Mouse (Mus musculus): Measurements from ENCODE around the gene Gm10228. TPM values are rescaled to one million over a fixed set of nuclear protein-coding genes. Genes with fewer than 3 reads are reported as not detected.
"Not testable (repeated sequence)": the region's sequence is repeated elsewhere in the genome, so short reads cannot be mapped to it uniquely, and the experiment has no call there.

The Gm10228 gene
- not detected in 2 replicates for polyA plus RNA-seq (2016; fragmentation: Nextera tagmentation; extraction: Ambion mirVana)

DNA sequence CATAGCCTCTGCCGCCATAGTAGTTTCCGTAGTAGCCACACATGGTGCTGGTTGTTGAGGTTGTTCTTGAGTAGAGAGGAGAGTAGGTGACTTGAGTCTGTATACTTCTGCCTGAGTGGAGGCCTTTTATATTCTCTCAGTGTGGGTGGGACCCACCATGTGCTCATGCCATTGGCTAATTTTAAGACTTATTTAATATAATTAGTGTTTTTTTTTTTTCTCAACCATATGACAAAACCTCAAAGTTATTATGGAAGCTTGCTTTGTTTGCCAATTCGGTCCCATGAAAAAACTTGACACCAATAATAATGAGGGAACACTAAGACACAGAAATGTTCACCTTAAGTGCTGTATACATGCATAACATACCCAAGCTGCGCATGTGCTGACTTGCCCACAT is at the start of gene Gm10228:
Gm10228 (minus strand) TSS at position 101 of the 400 bp plus-strand sequence.
- H3K27ac ChIP-seq; ATAC-seq (ENCODE audit: low FRiP score); H3K36me3 ChIP-seq (replicated peaks); H3K9me3 ChIP-seq; H3K9ac ChIP-seq; H3K4me1 ChIP-seq; H3K4me3 ChIP-seq (replicated peaks); H3K4me2 ChIP-seq; H3K27me3 ChIP-seq: not testable (repeated sequence)
- 89% methylated on average over 2 of the region's 4 CpGs for WGBS

GRCm38 (mm10) chr16:89071041-89071440 is 29.8 kb upstream of the Gm10228 start:
- not testable (repeated sequence) for H3K9me3 ChIP-seq; H3K4me3 ChIP-seq (replicated peaks); H3K36me3 ChIP-seq (replicated peaks); H3K27me3 ChIP-seq; H3K9ac ChIP-seq; ATAC-seq (ENCODE audit: low FRiP score); H3K4me1 ChIP-seq; H3K27ac ChIP-seq; H3K4me2 ChIP-seq
- 61% methylated on average over 2 of the region's 2 CpGs for WGBS

- WGBS: no CpG with 5 or more reads among the region's 2 CpGs
- H3K36me3 ChIP-seq (replicated peaks); H3K9me3 ChIP-seq; ATAC-seq (ENCODE audit: low FRiP score); H3K27ac ChIP-seq; H3K4me1 ChIP-seq; H3K9ac ChIP-seq; H3K4me3 ChIP-seq (replicated peaks); H3K4me2 ChIP-seq; H3K27me3 ChIP-seq: not testable (repeated sequence)
Observed at GRCm38 (mm10) chr16:89063902-89064301, 22.6 kb upstream of the Gm10228 start, which contains the start of gene 1110025L11Rik. TSS of gene 1110025L11Rik (minus strand) at chr16:89064002.

GRCm38 (mm10) chr16:89047783-89048182 is 6.5 kb upstream of the Gm10228 start, which contains the start of gene Krtap6-5:
TSS of gene Krtap6-5 (minus strand) at chr16:89047883.
- H3K27me3 ChIP-seq: no peaks in the 10 kb centered on the region
- no peak within 1 kb of the TSS for H3K4me2 ChIP-seq
- no peaks in the 10 kb centered on the region for H3K36me3 ChIP-seq (replicated peaks)
- no peak within 1 kb of the TSS for H3K27ac ChIP-seq
- H3K4me1 ChIP-seq: no peaks in the 10 kb centered on the region
- no peak for ATAC-seq (ENCODE audit: low FRiP score)
- H3K9ac ChIP-seq: no peak within 1 kb of the TSS
- no peaks in the 10 kb centered on the region for H3K9me3 ChIP-seq
- WGBS: 94% methylated on average over 3 of the region's 3 CpGs
- H3K4me3 ChIP-seq (replicated peaks): no peak within 1 kb of the TSS

DNA sequence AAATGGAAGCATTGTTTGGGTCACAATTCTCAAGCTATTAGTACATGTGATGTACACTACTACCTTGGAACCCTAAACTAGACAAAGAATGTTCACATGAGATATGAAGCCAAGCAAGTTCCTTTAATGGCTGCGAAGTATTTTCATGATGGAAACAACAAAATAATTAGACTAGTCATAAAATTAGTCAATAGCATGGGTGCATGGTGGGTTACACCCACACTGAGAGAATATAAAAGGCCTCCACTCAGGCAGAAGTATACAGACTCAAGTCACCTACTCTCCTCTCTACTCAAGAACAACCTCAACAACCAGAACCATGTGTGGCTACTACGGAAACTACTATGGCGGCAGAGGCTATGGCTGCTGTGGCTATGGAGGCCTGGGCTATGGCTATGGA is 9.9 kb downstream of the Gm10228 start, which contains the start of gene Krtap6-1:
Krtap6-1 (plus strand) TSS at position 301 of the 400 bp plus-strand sequence.
- H3K36me3 ChIP-seq (replicated peaks); H3K4me1 ChIP-seq; H3K4me3 ChIP-seq (replicated peaks); H3K27me3 ChIP-seq; H3K9ac ChIP-seq; H3K9me3 ChIP-seq; ATAC-seq (ENCODE audit: low FRiP score); H3K4me2 ChIP-seq; H3K27ac ChIP-seq: not testable (repeated sequence)
- 92% methylated on average over 3 of the region's 3 CpGs for WGBS

DNA sequence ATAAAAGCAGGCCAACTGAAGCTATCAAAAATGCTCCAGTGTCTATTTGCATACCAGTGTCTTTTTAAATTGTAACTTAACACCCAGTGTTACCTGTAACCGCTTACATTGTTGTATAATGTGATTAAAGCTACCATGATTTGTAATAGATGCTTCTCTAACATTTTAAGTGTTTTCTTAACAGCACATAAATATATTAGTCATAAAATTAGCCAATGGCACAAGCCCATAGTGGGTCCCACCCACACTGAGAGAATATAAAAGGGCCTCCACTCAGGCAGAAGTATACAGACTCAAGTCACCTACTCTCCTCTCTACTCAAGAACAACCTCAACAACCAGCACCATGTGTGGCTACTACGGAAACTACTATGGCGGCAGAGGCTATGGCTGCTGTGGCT is 26.3 kb downstream of the Gm10228 start, which contains the start of gene Gm10229:
Gm10229 (plus strand) TSS at position 301 of the 400 bp plus-strand sequence.
- not testable (repeated sequence) for H3K9ac ChIP-seq; H3K4me1 ChIP-seq; H3K36me3 ChIP-seq (replicated peaks); H3K4me2 ChIP-seq; H3K9me3 ChIP-seq; ATAC-seq (ENCODE audit: low FRiP score); H3K4me3 ChIP-seq (replicated peaks); H3K27ac ChIP-seq; H3K27me3 ChIP-seq
- WGBS: 84% methylated on average over 3 of the region's 3 CpGs

- Histone ChIP-seq H3K27me3 (no peaks in the 10 kb centered on the region), H3K36me3 (replicated peaks) (no peaks in the 10 kb centered on the region), H3K4me3 (replicated peaks) (no peak overlapping the region), H3K4me1 (no peaks in the 10 kb centered on the region), H3K27ac (no peak overlapping the region), H3K9me3 (no peaks in the 10 kb centered on the region), H3K9ac (no peak overlapping the region), H3K4me2 (no peak overlapping the region)
- ATAC-seq (ENCODE audit: low FRiP score): no peak
- 97% methylated on average over 3 of the region's 3 CpGs for WGBS
Observed at GRCm38 (mm10) chr16:89013973-89014372, 27.3 kb downstream of the Gm10228 start.

DNA sequence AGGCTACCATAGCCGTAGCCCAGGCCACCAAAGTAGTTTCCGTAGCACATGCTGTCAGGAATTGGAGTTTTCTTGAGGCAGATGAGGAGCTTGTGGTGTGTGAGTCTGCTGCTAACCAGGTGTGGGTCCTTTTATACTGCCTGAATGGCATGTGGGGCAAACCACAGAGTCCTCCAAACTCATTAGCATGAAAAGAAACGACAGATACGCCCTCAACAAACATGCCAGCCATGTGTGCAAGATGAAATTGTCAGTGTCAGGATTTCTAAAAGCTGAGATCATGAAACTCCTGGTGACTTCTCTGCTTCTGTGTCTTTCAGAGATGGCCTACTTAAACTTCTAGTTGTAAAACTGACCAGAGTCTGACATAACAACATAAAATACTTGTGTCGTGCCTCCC is 30.6 kb downstream of the Gm10228 start, which contains the start of gene Krtap22-2:
Krtap22-2 (minus strand) TSS at position 101 of the 400 bp plus-strand sequence.
- no peak for ATAC-seq (ENCODE audit: low FRiP score)
- Histone ChIP-seq H3K27ac (no peak within 1 kb of the TSS), H3K4me1 (no peaks in the 10 kb centered on the region), H3K27me3 (no peaks in the 10 kb centered on the region), H3K9ac (no peak within 1 kb of the TSS), H3K9me3 (no peaks in the 10 kb centered on the region), H3K4me3 (replicated peaks) (no peak within 1 kb of the TSS), H3K36me3 (replicated peaks) (no peaks in the 10 kb centered on the region), H3K4me2 (no peak within 1 kb of the TSS)
- WGBS: 81% methylated on average over 5 of the region's 5 CpGs

Other genes with a start within 250 kb of the Gm10228 start
- gene Gm20741, start 229.3 kb downstream of the Gm10228 start, polyA plus RNA-seq (2016; fragmentation: Nextera tagmentation; extraction: Ambion mirVana): not detected in 2 replicates
- not detected in 2 replicates for gene Krtap15, start 221.3 kb downstream of the Gm10228 start, polyA plus RNA-seq (2016; fragmentation: Nextera tagmentation; extraction: Ambion mirVana)
- gene Krtap14, start 215.3 kb downstream of the Gm10228 start, polyA plus RNA-seq (2016; fragmentation: Nextera tagmentation; extraction: Ambion mirVana): not detected in 2 replicates
- gene Krtap19-1, start 172.1 kb downstream of the Gm10228 start, polyA plus RNA-seq (2016; fragmentation: Nextera tagmentation; extraction: Ambion mirVana): not detected in 2 replicates
- not detected in 2 replicates for gene Krtap19-2, start 167.2 kb downstream of the Gm10228 start, polyA plus RNA-seq (2016; fragmentation: Nextera tagmentation; extraction: Ambion mirVana)
- gene Krtap19-3, start 163.4 kb downstream of the Gm10228 start, polyA plus RNA-seq (2016; fragmentation: Nextera tagmentation; extraction: Ambion mirVana): not detected in 2 replicates
- gene Krtap19-4, start 156.4 kb downstream of the Gm10228 start, polyA plus RNA-seq (2016; fragmentation: Nextera tagmentation; extraction: Ambion mirVana): not detected in 2 replicates
- gene Krtap19-5, start 145.0 kb downstream of the Gm10228 start, polyA plus RNA-seq (2016; fragmentation: Nextera tagmentation; extraction: Ambion mirVana): not detected in 2 replicates
- gene Krtap19-9b, start 109.2 kb downstream of the Gm10228 start, polyA plus RNA-seq (2016; fragmentation: Nextera tagmentation; extraction: Ambion mirVana): not detected in 2 replicates
- gene Krtap16-3, start 78.6 kb downstream of the Gm10228 start, polyA plus RNA-seq (2016; fragmentation: Nextera tagmentation; extraction: Ambion mirVana): not detected in 2 replicates
- gene Krtap22-2, start 30.7 kb downstream of the Gm10228 start, polyA plus RNA-seq (2016; fragmentation: Nextera tagmentation; extraction: Ambion mirVana): not detected in 2 replicates
- gene Gm10229, start 26.2 kb downstream of the Gm10228 start, polyA plus RNA-seq (2016; fragmentation: Nextera tagmentation; extraction: Ambion mirVana): not detected in 2 replicates
- gene Krtap6-1, start 9.8 kb downstream of the Gm10228 start, polyA plus RNA-seq (2016; fragmentation: Nextera tagmentation; extraction: Ambion mirVana): not detected in 2 replicates
- not detected in 2 replicates for gene Krtap6-5, start 6.4 kb upstream of the Gm10228 start, polyA plus RNA-seq (2016; fragmentation: Nextera tagmentation; extraction: Ambion mirVana)
- not detected in 2 replicates for gene 1110025L11Rik, start 22.5 kb upstream of the Gm10228 start, polyA plus RNA-seq (2016; fragmentation: Nextera tagmentation; extraction: Ambion mirVana)
- gene Krtap6-3, start 42.5 kb upstream of the Gm10228 start, polyA plus RNA-seq (2016; fragmentation: Nextera tagmentation; extraction: Ambion mirVana): not detected in 2 replicates
- gene Gm6358, start 99.4 kb upstream of the Gm10228 start, polyA plus RNA-seq (2016; fragmentation: Nextera tagmentation; extraction: Ambion mirVana): not detected in 2 replicates
- not detected in 2 replicates for gene Gm10061, start 109.6 kb upstream of the Gm10228 start, polyA plus RNA-seq (2016; fragmentation: Nextera tagmentation; extraction: Ambion mirVana)
- gene Gm9789, start 116.5 kb upstream of the Gm10228 start, polyA plus RNA-seq (2016; fragmentation: Nextera tagmentation; extraction: Ambion mirVana): not detected in 2 replicates
- gene Gm7735, start 128.0 kb upstream of the Gm10228 start, polyA plus RNA-seq (2016; fragmentation: Nextera tagmentation; extraction: Ambion mirVana): not detected in 2 replicates
- not detected in 2 replicates for gene 1110057P08Rik, start 133.3 kb upstream of the Gm10228 start, polyA plus RNA-seq (2016; fragmentation: Nextera tagmentation; extraction: Ambion mirVana)
- gene Krtap20-2, start 164.4 kb upstream of the Gm10228 start, polyA plus RNA-seq (2016; fragmentation: Nextera tagmentation; extraction: Ambion mirVana): not detected in 2 replicates

All from forebrain, embryonic 12.5 days (tissue).